Mouse (Mus musculus): ENCODE measurements around the gene Sf3a2. TPM values are rescaled to one million over a fixed set of nuclear protein-coding genes. Genes with fewer than 3 reads are reported as not detected.
A peak's percentile ranks its signal among the peaks of the same experiment; 100 is the strongest.

Gene Sf3a2
- polyA plus RNA-seq, 1 experiment from 2014 or later: 51.2 TPM

- H3K9ac ChIP-seq: peak overlapping the region; percentile 19
- H3K4me1 ChIP-seq (replicated peaks): peaks cover 57% of the 10 kb centered on the region
- no peak overlapping the region for H3K4me3 ChIP-seq
- peak overlapping the region; percentile 25; the same call in 1 of the 2 replicates for H3K27ac ChIP-seq (ENCODE audit: poor library complexity, severe bottlenecking)
- no peaks in the 10 kb centered on the region for H3K9me3 ChIP-seq (replicated peaks)
- H3K27me3 ChIP-seq (replicated peaks): no peaks in the 10 kb centered on the region
- H3K36me3 ChIP-seq: peaks cover 87% of the 10 kb centered on the region
- WGBS: 81% methylated on average over 6 of the region's 6 CpGs
- no peak for ATAC-seq (ENCODE audit: insufficient number of reproducible peaks, low FRiP score)
- no peak overlapping the region for H3K4me2 ChIP-seq
These were observed 21.6 kb upstream of the Sf3a2 start for GRCm38 (mm10) chr10:80776358-80776869.

GRCm38 (mm10) chr10:80777123-80777522 lies 20.9 kb upstream of the Sf3a2 start:
- WGBS: 85% methylated on average over 5 of the region's 5 CpGs
- ATAC-seq (ENCODE audit: insufficient number of reproducible peaks, low FRiP score): no peak

GRCm38 (mm10) chr10:80779565-80779964 lies 18.4 kb upstream of the Sf3a2 start:
- H3K4me2 ChIP-seq: no peak overlapping the region
- no peak for ATAC-seq (ENCODE audit: insufficient number of reproducible peaks, low FRiP score)

More at GRCm38 (mm10) chr10:80777123-80777522, 20.9 kb upstream of the Sf3a2 start:
- H3K4me1 ChIP-seq (replicated peaks): peaks cover 53% of the 10 kb centered on the region
- H3K27ac ChIP-seq (ENCODE audit: poor library complexity, severe bottlenecking): no peak overlapping the region
- H3K9ac ChIP-seq: no peak overlapping the region
- no peak overlapping the region for H3K4me3 ChIP-seq
- H3K4me2 ChIP-seq: no peak overlapping the region
- peaks cover 87% of the 10 kb centered on the region for H3K36me3 ChIP-seq
- H3K27me3 ChIP-seq (replicated peaks): no peaks in the 10 kb centered on the region
- H3K9me3 ChIP-seq (replicated peaks): no peaks in the 10 kb centered on the region

GRCm38 (mm10) chr10:80784302-80784701 lies 13.7 kb upstream of the Sf3a2 start:
- 85% methylated on average over 2 of the region's 2 CpGs for WGBS
- no peak overlapping the region for H3K4me3 ChIP-seq
- H3K9ac ChIP-seq: no peak overlapping the region
- H3K4me2 ChIP-seq: no peak overlapping the region
- ATAC-seq (ENCODE audit: insufficient number of reproducible peaks, low FRiP score): no peak
- H3K9me3 ChIP-seq (replicated peaks): no peaks in the 10 kb centered on the region
- H3K27me3 ChIP-seq (replicated peaks): no peaks in the 10 kb centered on the region
- H3K4me1 ChIP-seq (replicated peaks): 0 out of 2 replicates have a peak, but pooled peaks cover 3% of the 10 kb centered on the region
- peaks cover 99% of the 10 kb centered on the region for H3K36me3 ChIP-seq
- no peak overlapping the region for H3K27ac ChIP-seq (ENCODE audit: poor library complexity, severe bottlenecking)

More at GRCm38 (mm10) chr10:80779565-80779964, 18.4 kb upstream of the Sf3a2 start:
- Histone ChIP-seq H3K9ac (no peak overlapping the region), H3K27me3 (replicated peaks) (no peaks in the 10 kb centered on the region), H3K4me3 (no peak overlapping the region), H3K9me3 (replicated peaks) (no peaks in the 10 kb centered on the region), H3K27ac (ENCODE audit: poor library complexity, severe bottlenecking) (no peak overlapping the region), H3K36me3 (peaks cover 92% of the 10 kb centered on the region), H3K4me1 (replicated peaks) (peaks cover 30% of the 10 kb centered on the region)

GRCm38 (mm10) chr10:80784871-80785270 lies 13.1 kb upstream of the Sf3a2 start:
- H3K36me3 ChIP-seq: peaks cover 97% of the 10 kb centered on the region
- H3K4me2 ChIP-seq: no peak overlapping the region
- H3K27ac ChIP-seq (ENCODE audit: poor library complexity, severe bottlenecking): no peak overlapping the region
- 88% methylated on average over 12 of the region's 12 CpGs for WGBS
- ATAC-seq (ENCODE audit: insufficient number of reproducible peaks, low FRiP score): no peak
- H3K4me1 ChIP-seq (replicated peaks): no peaks in the 10 kb centered on the region
- no peaks in the 10 kb centered on the region for H3K9me3 ChIP-seq (replicated peaks)
- no peaks in the 10 kb centered on the region for H3K27me3 ChIP-seq (replicated peaks)
- no peak overlapping the region for H3K9ac ChIP-seq
- no peak overlapping the region for H3K4me3 ChIP-seq

GRCm38 (mm10) chr10:80785963-80786362 lies 12.0 kb upstream of the Sf3a2 start:
- no peak overlapping the region for H3K9ac ChIP-seq
- H3K4me3 ChIP-seq: no peak overlapping the region
- no peak overlapping the region for H3K27ac ChIP-seq (ENCODE audit: poor library complexity, severe bottlenecking)
- H3K27me3 ChIP-seq (replicated peaks): no peaks in the 10 kb centered on the region
- no peak overlapping the region for H3K4me2 ChIP-seq
- ATAC-seq (ENCODE audit: insufficient number of reproducible peaks, low FRiP score): no peak
- 92% methylated on average over 11 of the region's 11 CpGs for WGBS
- H3K9me3 ChIP-seq (replicated peaks): no peaks in the 10 kb centered on the region
- peaks cover 7% of the 10 kb centered on the region for H3K4me1 ChIP-seq (replicated peaks)
- H3K36me3 ChIP-seq: peaks cover 98% of the 10 kb centered on the region

GRCm38 (mm10) chr10:80787517-80787916 lies 10.5 kb upstream of the Sf3a2 start:
- Histone ChIP-seq H3K4me3 (no peak overlapping the region), H3K9ac (no peak overlapping the region), H3K9me3 (replicated peaks) (no peaks in the 10 kb centered on the region), H3K27ac (ENCODE audit: poor library complexity, severe bottlenecking) (no peak overlapping the region), H3K4me2 (no peak overlapping the region), H3K36me3 (peaks cover 98% of the 10 kb centered on the region), H3K27me3 (replicated peaks) (no peaks in the 10 kb centered on the region), H3K4me1 (replicated peaks) (peaks cover 23% of the 10 kb centered on the region)
- ATAC-seq (ENCODE audit: insufficient number of reproducible peaks, low FRiP score): no peak
- WGBS: 89% methylated on average over 2 of the region's 2 CpGs

GRCm38 (mm10) chr10:80790761-80791404 lies 7.1 kb upstream of the Sf3a2 start:
- H3K4me3 ChIP-seq: no peak overlapping the region
- H3K9me3 ChIP-seq (replicated peaks): no peaks in the 10 kb centered on the region
- peak overlapping the region; percentile 65 for H3K27ac ChIP-seq (ENCODE audit: poor library complexity, severe bottlenecking)
- H3K4me1 ChIP-seq (replicated peaks): peaks cover 24% of the 10 kb centered on the region
- no peak for ATAC-seq (ENCODE audit: insufficient number of reproducible peaks, low FRiP score)
- peak overlapping the region; percentile 54 for H3K9ac ChIP-seq
- no peaks in the 10 kb centered on the region for H3K27me3 ChIP-seq (replicated peaks)
- WGBS: 77% methylated on average over 19 of the region's 19 CpGs
- H3K4me2 ChIP-seq: no peak overlapping the region
- peaks cover 97% of the 10 kb centered on the region for H3K36me3 ChIP-seq

- Histone ChIP-seq H3K4me2 (no peak overlapping the region; the same call in 1 of the 2 replicates), H3K9me3 (replicated peaks) (no peaks in the 10 kb centered on the region), H3K4me3 (no peak overlapping the region), H3K27ac (ENCODE audit: poor library complexity, severe bottlenecking) (peak overlapping the region; percentile 65), H3K9ac (peak overlapping the region; percentile 54; the same call in 1 of the 2 replicates), H3K36me3 (peaks cover 97% of the 10 kb centered on the region), H3K4me1 (replicated peaks) (peaks cover 29% of the 10 kb centered on the region), H3K27me3 (replicated peaks) (no peaks in the 10 kb centered on the region)
- 62% methylated on average over 33 of the region's 33 CpGs for WGBS
- peak; percentile 40; the same call in 1 of the 2 replicates for ATAC-seq (ENCODE audit: insufficient number of reproducible peaks, low FRiP score)
These were observed 6.4 kb upstream of the Sf3a2 start for GRCm38 (mm10) chr10:80791476-80792174.

- H3K36me3 ChIP-seq: peaks cover 90% of the 10 kb centered on the region
- no peak overlapping the region; the same call in 1 of the 2 replicates for H3K4me2 ChIP-seq
- ATAC-seq (ENCODE audit: insufficient number of reproducible peaks, low FRiP score): 0 out of 2 replicates have a peak, but pooled peaks have one; percentile 2
- H3K9ac ChIP-seq: peak overlapping the region; percentile 54; the same call in 1 of the 2 replicates
- peaks cover 37% of the 10 kb centered on the region for H3K4me1 ChIP-seq (replicated peaks)
- WGBS: 68% methylated on average over 41 of the region's 41 CpGs
- H3K27me3 ChIP-seq (replicated peaks): no peaks in the 10 kb centered on the region
- no peak overlapping the region for H3K4me3 ChIP-seq
- no peaks in the 10 kb centered on the region for H3K9me3 ChIP-seq (replicated peaks)
- H3K27ac ChIP-seq (ENCODE audit: poor library complexity, severe bottlenecking): peak overlapping the region; percentile 65
These were observed 5.6 kb upstream of the Sf3a2 start for GRCm38 (mm10) chr10:80792175-80793032.
